Mouse (Mus musculus) forebrain, embryonic 12.5 days (tissue): ENCODE measurements around the gene Cebpz. TPM values are rescaled to one million over a fixed set of nuclear protein-coding genes. Genes with fewer than 3 reads are reported as not detected.

Source experiments
- ATAC-seq: fragments of 200-750 bp; cut with Nextera tagmentation; 2 replicates; pipeline ENCODE4 v1.8.0; 2017; ENCODE audit warnings: moderate TSS enrichment; ENCODE audit not compliant: low FRiP score
- H3K27ac ChIP-seq: fragments of 300-500 bp; sonication (generic); 2 replicates; pipeline ENCODE4 v1.5.1; 2016; ENCODE audit warnings: mild to moderate bottlenecking
- H3K27me3 ChIP-seq: fragments of 300-500 bp; sonication (generic); 2 replicates; pipeline ENCODE4 v1.6.1; 2016; ENCODE audit warnings: mild to moderate bottlenecking
- H3K36me3 ChIP-seq: fragments of 300-500 bp; sonication (generic); replicated peaks from 2 replicates; pipeline ENCODE4 v1.6.1; 2016; ENCODE audit warnings: mild to moderate bottlenecking
- H3K4me1 ChIP-seq: fragments of 300-500 bp; sonication (generic); 2 replicates; pipeline ENCODE4 v1.6.1; 2016
- H3K4me2 ChIP-seq: fragments of 300-500 bp; sonication (generic); 2 replicates; pipeline ENCODE4 v1.6.1; 2016; ENCODE audit warnings: mild to moderate bottlenecking, moderate library complexity
- H3K4me3 ChIP-seq: fragments of 300-500 bp; sonication (generic); replicated peaks from 2 replicates; pipeline ENCODE4 v1.5.1; 2016; ENCODE audit warnings: mild to moderate bottlenecking
- H3K9ac ChIP-seq: fragments of 300-500 bp; sonication (generic); 2 replicates; pipeline ENCODE4 v1.6.1; 2016; ENCODE audit warnings: mild to moderate bottlenecking
- H3K9me3 ChIP-seq: fragments of 300-500 bp; sonication (generic); 2 replicates; pipeline ENCODE4 v1.6.1; 2016
- WGBS: fragments of 180-500 bp; shearing (Covaris S2); methylation state at CpG from one replicate; pipeline ENCODE4 v1.1.7; 2016; 5-methylcytosine and 5-hydroxymethylcytosine counted together
- polyA plus RNA-seq: library from polyadenylated mRNA; unstranded; fragments of >200 nt; fragmentation: Nextera tagmentation; extraction: Ambion mirVana; gene quantifications from 2 replicates; pipeline ENCODE4 v1.2.1, GENCODE M21; 2016

Cebpz gene
- polyA plus RNA-seq, 1 experiment from 2014 or later: 69.2 TPM

- Histone ChIP-seq H3K4me3 (peak overlapping the region; percentile 76), H3K4me2 (peak overlapping the region; percentile 77), H3K9me3 (no peaks in the 10 kb centered on the region), H3K27me3 (no peaks in the 10 kb centered on the region), H3K4me1 (peaks cover 21% of the 10 kb centered on the region), H3K9ac (peak overlapping the region; percentile 76), H3K27ac (0 out of 2 replicates have a peak overlapping the region, but pooled peaks have one; percentile 31), H3K36me3 (peaks cover 42% of the 10 kb centered on the region)
- peak; percentile 30; the same call in 1 of the 2 replicates for ATAC-seq
- WGBS: 10% methylated on average over 26 of the region's 26 CpGs
Observed at GRCm38 (mm10) chr17:78937229-78937853, 475 bp upstream of the Cebpz start.

- H3K4me2 ChIP-seq: peak overlapping the region; percentile 77
- 82% methylated on average over 2 of the region's 2 CpGs for WGBS
- no peaks in the 10 kb centered on the region for H3K27me3 ChIP-seq
- H3K4me3 ChIP-seq: peak overlapping the region; percentile 76
- no peak for ATAC-seq
- peaks cover 21% of the 10 kb centered on the region for H3K4me1 ChIP-seq
- peaks cover 47% of the 10 kb centered on the region for H3K36me3 ChIP-seq
- no peak overlapping the region for H3K27ac ChIP-seq
- peak overlapping the region; percentile 76 for H3K9ac ChIP-seq
- no peaks in the 10 kb centered on the region for H3K9me3 ChIP-seq
Observed at GRCm38 (mm10) chr17:78935857-78936256, 1.0 kb downstream of the Cebpz start.

- Histone ChIP-seq H3K36me3 (peaks cover 33% of the 10 kb centered on the region), H3K9me3 (no peaks in the 10 kb centered on the region), H3K4me1 (peaks cover 18% of the 10 kb centered on the region), H3K27me3 (no peaks in the 10 kb centered on the region), H3K27ac (no peak overlapping the region), H3K4me2 (peak overlapping the region; percentile 69), H3K9ac (no peak overlapping the region), H3K4me3 (0 out of 2 replicates have a peak overlapping the region, but pooled peaks have one; percentile 63)
- 39% methylated on average over 6 of the region's 6 CpGs for WGBS
- ATAC-seq: no peak
Observed at GRCm38 (mm10) chr17:78917696-78918095, 19.2 kb downstream of the Cebpz start.

- 3% methylated on average over 11 of the region's 11 CpGs for WGBS
- H3K9ac ChIP-seq: peak overlapping the region; percentile 74
- ATAC-seq: peak; percentile 20; the same call in 1 of the 2 replicates
Observed at GRCm38 (mm10) chr17:78916899-78917298, 20.0 kb downstream of the Cebpz start.

GRCm38 (mm10) chr17:78916369-78916813 is 20.5 kb downstream of the Cebpz start, which contains the start of gene Cebpzos:
TSS of gene Cebpzos (plus strand) at chr17:78916500.
- Histone ChIP-seq H3K36me3 (peaks cover 21% of the 10 kb centered on the region), H3K27me3 (no peaks in the 10 kb centered on the region)
- 0% methylated on average over 33 of the region's 37 CpGs for WGBS

More at GRCm38 (mm10) chr17:78916899-78917298, 20.0 kb downstream of the Cebpz start:
- H3K9me3 ChIP-seq: no peaks in the 10 kb centered on the region
- H3K27ac ChIP-seq: peak overlapping the region; percentile 81
- H3K4me1 ChIP-seq: peaks cover 18% of the 10 kb centered on the region
- peaks cover 26% of the 10 kb centered on the region for H3K36me3 ChIP-seq
- peak overlapping the region; percentile 63 for H3K4me3 ChIP-seq
- H3K27me3 ChIP-seq: no peaks in the 10 kb centered on the region
- H3K4me2 ChIP-seq: peak overlapping the region; percentile 69

GRCm38 (mm10) chr17:78915772-78916171 is 21.1 kb downstream of the Cebpz start:
- Histone ChIP-seq H3K4me1 (peaks cover 18% of the 10 kb centered on the region), H3K4me3 (peak overlapping the region; percentile 63), H3K36me3 (peaks cover 16% of the 10 kb centered on the region), H3K27ac (peak overlapping the region; percentile 81; the same call in 1 of the 2 replicates), H3K4me2 (peak overlapping the region; percentile 69), H3K27me3 (no peaks in the 10 kb centered on the region), H3K9me3 (no peaks in the 10 kb centered on the region), H3K9ac (0 out of 2 replicates have a peak overlapping the region, but pooled peaks have one; percentile 74)
- peak; percentile 15 for ATAC-seq
- 59% methylated on average over 6 of the region's 6 CpGs for WGBS

More at GRCm38 (mm10) chr17:78916369-78916813, 20.5 kb downstream of the Cebpz start, which contains the start of gene Cebpzos:
- Histone ChIP-seq H3K4me3 (peak within 1 kb of the TSS; percentile 63), H3K4me1 (peaks cover 18% of the 10 kb centered on the region), H3K27ac (peak within 1 kb of the TSS; percentile 81), H3K9me3 (no peaks in the 10 kb centered on the region), H3K4me2 (peak within 1 kb of the TSS; percentile 69), H3K9ac (peak within 1 kb of the TSS; percentile 74)
- peak; percentile 95 for ATAC-seq

- H3K4me1 ChIP-seq: peaks cover 18% of the 10 kb centered on the region
- H3K9me3 ChIP-seq: no peaks in the 10 kb centered on the region
- H3K27ac ChIP-seq: no peak overlapping the region
- H3K4me2 ChIP-seq: no peak overlapping the region
- no peak for ATAC-seq
- no peaks in the 10 kb centered on the region for H3K27me3 ChIP-seq
- no peak overlapping the region for H3K4me3 ChIP-seq
- WGBS: 73% methylated on average over 3 of the region's 3 CpGs
- no peak overlapping the region for H3K9ac ChIP-seq
- H3K36me3 ChIP-seq: no peaks in the 10 kb centered on the region
Observed at GRCm38 (mm10) chr17:78913921-78914320, 22.9 kb downstream of the Cebpz start.

GRCm38 (mm10) chr17:78912861-78913281 is 24.0 kb downstream of the Cebpz start:
- Histone ChIP-seq H3K27me3 (no peaks in the 10 kb centered on the region; the same call in 1 of the 2 replicates), H3K9ac (no peak overlapping the region), H3K4me3 (peak overlapping the region; percentile 37), H3K36me3 (no peaks in the 10 kb centered on the region), H3K4me2 (peak overlapping the region; percentile 47), H3K4me1 (peaks cover 16% of the 10 kb centered on the region), H3K9me3 (no peaks in the 10 kb centered on the region), H3K27ac (no peak overlapping the region)
- WGBS: 35% methylated on average over 6 of the region's 6 CpGs
- peak; percentile 67 for ATAC-seq

GRCm38 (mm10) chr17:78909374-78909773 is 27.5 kb downstream of the Cebpz start:
- Histone ChIP-seq H3K9ac (no peak overlapping the region), H3K27me3 (no peaks in the 10 kb centered on the region; the same call in 1 of the 2 replicates), H3K4me3 (no peak overlapping the region), H3K36me3 (no peaks in the 10 kb centered on the region), H3K4me1 (no peaks in the 10 kb centered on the region), H3K4me2 (no peak overlapping the region), H3K27ac (no peak overlapping the region), H3K9me3 (no peaks in the 10 kb centered on the region)
- WGBS: 82% methylated on average over 2 of the region's 2 CpGs
- no peak for ATAC-seq

- H3K9ac ChIP-seq: no peak within 1 kb of the TSS
- WGBS: 85% methylated on average over 5 of the region's 5 CpGs
- no peaks in the 10 kb centered on the region for H3K9me3 ChIP-seq
- H3K27ac ChIP-seq: no peak within 1 kb of the TSS
- no peaks in the 10 kb centered on the region; the same call in 1 of the 2 replicates for H3K27me3 ChIP-seq
- no peak within 1 kb of the TSS for H3K4me2 ChIP-seq
- ATAC-seq: no peak
- no peak within 1 kb of the TSS for H3K4me3 ChIP-seq
- no peaks in the 10 kb centered on the region for H3K36me3 ChIP-seq
- H3K4me1 ChIP-seq: no peaks in the 10 kb centered on the region
Observed at GRCm38 (mm10) chr17:78906892-78907291, 30.0 kb downstream of the Cebpz start, which contains the start of gene Sult6b1. TSS of gene Sult6b1 (minus strand) at chr17:78906992.

GRCm38 (mm10) chr17:78903158-78903557 is 33.7 kb downstream of the Cebpz start:
- 81% methylated on average over 2 of the region's 2 CpGs for WGBS
- H3K9ac ChIP-seq: no peak overlapping the region
- H3K4me1 ChIP-seq: no peaks in the 10 kb centered on the region
- H3K27ac ChIP-seq: no peak overlapping the region
- no peaks in the 10 kb centered on the region for H3K9me3 ChIP-seq
- H3K4me2 ChIP-seq: no peak overlapping the region
- no peaks in the 10 kb centered on the region for H3K36me3 ChIP-seq
- H3K4me3 ChIP-seq: no peak overlapping the region
- ATAC-seq: no peak
- no peaks in the 10 kb centered on the region for H3K27me3 ChIP-seq

GRCm38 (mm10) chr17:78895394-78895793 is 41.5 kb downstream of the Cebpz start:
- no peaks in the 10 kb centered on the region for H3K4me1 ChIP-seq
- H3K27ac ChIP-seq: no peak overlapping the region
- H3K4me2 ChIP-seq: no peak overlapping the region
- ATAC-seq: no peak
- no peak overlapping the region for H3K9ac ChIP-seq
- H3K27me3 ChIP-seq: no peaks in the 10 kb centered on the region
- H3K4me3 ChIP-seq: no peak overlapping the region
- WGBS: 44% methylated on average over 8 of the region's 8 CpGs
- H3K9me3 ChIP-seq: no peaks in the 10 kb centered on the region
- no peaks in the 10 kb centered on the region for H3K36me3 ChIP-seq
